Mouse (Mus musculus): Measurements from ENCODE around the gene Tigd3. TPM values are rescaled to one million over a fixed set of nuclear protein-coding genes. Genes with fewer than 3 reads are reported as not detected.

The Tigd3 gene
- total and polyA plus RNA-seq, 3 experiments = 2.1 to 2.2 TPM; not detected in 1

DNA sequence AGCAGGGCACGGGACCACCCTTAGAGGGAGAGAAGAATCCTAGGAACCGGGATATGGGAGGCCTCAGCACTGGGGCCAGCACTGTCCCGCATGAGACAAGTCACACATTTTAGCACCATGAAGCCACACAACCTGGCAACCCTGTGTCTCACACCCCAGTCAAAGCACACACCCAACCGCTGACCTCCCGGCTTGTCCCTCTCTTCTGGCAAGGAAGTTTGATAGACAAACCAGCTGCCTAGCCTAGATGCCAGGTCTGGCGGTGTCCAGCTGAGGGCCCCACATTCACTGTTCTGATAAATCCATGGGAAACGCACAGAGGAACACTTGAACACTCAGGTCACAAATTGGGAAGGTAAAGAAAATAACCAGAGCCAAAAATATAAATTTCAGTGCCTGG, 48.6 kb upstream of the Tigd3 start:
- Histone ChIP-seq H3K79me2 (ENCODE audit: control insufficient read depth, insufficient read depth, low read length, poor library complexity) (no peaks in the 10 kb centered on the region), H3K9me3 (replicated peaks; ENCODE audit: insufficient read depth, low read length) (no peaks in the 10 kb centered on the region), H3K4me3 (ENCODE audit: control insufficient read depth in 1 of 2, insufficient read depth in 1 of 2, low read depth in 2 of 2, low read length in 2 of 2) (no peak overlapping the region), H3K27me3 (ENCODE audit: control insufficient read depth in 1 of 2, insufficient read depth in 2 of 2, low read length in 2 of 2) (no peaks in the 10 kb centered on the region), H3K27ac (ENCODE audit: control insufficient read depth, low read depth, low read length) (no peak overlapping the region), H3K4me1 (ENCODE audit: control insufficient read depth in 1 of 2, insufficient read depth in 2 of 2, low read length in 2 of 2) (no peaks in the 10 kb centered on the region), H3K36me3 (ENCODE audit: control insufficient read depth in 1 of 2, insufficient read depth in 2 of 2, low read length in 2 of 2) (no peaks in the 10 kb centered on the region; a peak in 1 of 4 replicates), H3K9ac (ENCODE audit: control insufficient read depth, low read depth, low read length, poor library complexity, severe bottlenecking) (no peak overlapping the region)
- no peak for DNase-seq (ENCODE audit: low read depth, low spot score)
- no peak for TF ChIP-seq POLR2A (IDR thresholded peaks at IDR 0.05; ENCODE audit: control insufficient read depth in 1 of 2, insufficient read depth in 1 of 2, low read depth in 1 of 2, low read length in 2 of 2, poor library complexity in 1 of 2)
- no peak for TF ChIP-seq UBTF (IDR thresholded peaks at IDR 0.05; ENCODE audit: borderline replicate concordance, insufficient read depth, low read depth, low read length)
- TF ChIP-seq MAFK (IDR thresholded peaks at IDR 0.05; ENCODE audit: borderline replicate concordance, low read depth, low read length) = no peak
- no peak for TF ChIP-seq NELFE (IDR thresholded peaks at IDR 0.05; ENCODE audit: low read depth, low read length)
- no peak for TF ChIP-seq MXI1 (IDR thresholded peaks at IDR 0.05; ENCODE audit: low read depth, low read length)
- no peak for TF ChIP-seq CHD1 (IDR thresholded peaks at IDR 0.05; ENCODE audit: low read depth, low read length)
- no peak for TF ChIP-seq POLR2AphosphoS5 (IDR thresholded peaks at IDR 0.05; ENCODE audit: borderline replicate concordance, low read depth, low read length)
- no peak for TF ChIP-seq SMC3 (IDR thresholded peaks at IDR 0.05; ENCODE audit: low read depth, low read length)
- no peak for TF ChIP-seq SIN3A (IDR thresholded peaks at IDR 0.05; ENCODE audit: low read length)
- no peak for TF ChIP-seq E2F4 (IDR thresholded peaks at IDR 0.05; ENCODE audit: borderline replicate concordance, low read depth, low read length)
- no peak for TF ChIP-seq ZC3H11A (IDR thresholded peaks at IDR 0.05; ENCODE audit: low read depth, low read length)
- no peak for TF ChIP-seq JUND (IDR thresholded peaks at IDR 0.05; ENCODE audit: low read depth, low read length)
- TF ChIP-seq ZNF384 (IDR thresholded peaks at IDR 0.05; ENCODE audit: low read depth, low read length) = no peak
- TF ChIP-seq TCF12 (IDR thresholded peaks at IDR 0.05; ENCODE audit: low read depth, low read length) = no peak

DNA sequence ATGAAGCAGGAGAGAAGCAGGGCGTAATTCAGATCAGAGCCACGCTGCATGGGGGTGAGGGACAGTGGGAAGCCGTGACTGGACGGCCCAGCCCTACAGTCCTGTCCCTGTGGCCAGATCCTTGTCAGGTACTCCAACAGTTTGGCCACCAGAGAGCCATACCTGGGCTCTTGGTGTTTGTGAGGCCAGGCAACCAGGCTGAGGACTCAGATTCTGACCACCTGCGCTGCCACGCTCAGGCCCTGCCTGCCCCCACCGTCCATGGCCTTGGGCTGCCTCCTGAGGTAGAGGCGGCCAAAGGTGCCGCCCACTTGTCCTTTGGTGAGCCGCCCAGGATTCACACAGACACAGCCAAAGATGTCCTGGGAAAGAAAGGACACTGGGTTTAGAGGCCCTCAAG, 46.7 kb upstream of the Tigd3 start:
- H3K4me3 ChIP-seq (ENCODE audit: control insufficient read depth in 1 of 2, insufficient read depth in 1 of 2, low read depth in 2 of 2, low read length in 2 of 2) = no peak overlapping the region
- H3K79me2 ChIP-seq (ENCODE audit: control insufficient read depth, insufficient read depth, low read length, poor library complexity) = no peaks in the 10 kb centered on the region
- H3K27me3 ChIP-seq (ENCODE audit: control insufficient read depth in 1 of 2, insufficient read depth in 2 of 2, low read length in 2 of 2) = no peaks in the 10 kb centered on the region
- no peak overlapping the region for H3K27ac ChIP-seq (ENCODE audit: control insufficient read depth, low read depth, low read length)
- H3K4me1 ChIP-seq (ENCODE audit: control insufficient read depth in 1 of 2, insufficient read depth in 2 of 2, low read length in 2 of 2) = no peaks in the 10 kb centered on the region
- no peak for DNase-seq (ENCODE audit: low read depth, low spot score)
- no peaks in the 10 kb centered on the region for H3K9me3 ChIP-seq (replicated peaks; ENCODE audit: insufficient read depth, low read length)
- no peaks in the 10 kb centered on the region; a peak in 1 of 4 replicates for H3K36me3 ChIP-seq (ENCODE audit: control insufficient read depth in 1 of 2, insufficient read depth in 2 of 2, low read length in 2 of 2)
- TF ChIP-seq CHD1 (IDR thresholded peaks at IDR 0.05; ENCODE audit: low read depth, low read length) (no peak), ZC3H11A (IDR thresholded peaks at IDR 0.05; ENCODE audit: low read depth, low read length) (no peak), TAL1 (IDR thresholded peaks at IDR 0.05; ENCODE audit: low read length) (no peak), MAZ (IDR thresholded peaks at IDR 0.05; ENCODE audit: low read depth, low read length) (no peak), SMC3 (IDR thresholded peaks at IDR 0.05; ENCODE audit: low read depth, low read length) (no peak), ETS1 (IDR thresholded peaks at IDR 0.05; ENCODE audit: low read depth, low read length) (no peak), GATA1 (IDR thresholded peaks at IDR 0.05; ENCODE audit: low read depth, low read length) (no peak), ELF1 (IDR thresholded peaks at IDR 0.05; ENCODE audit: low read depth, low read length) (no peak), MYC (IDR thresholded peaks at IDR 0.05; ENCODE audit: low read depth, low read length) (no peak), POLR2AphosphoS2 (IDR thresholded peaks at IDR 0.05; ENCODE audit: low read length) (no peak), MAX (IDR thresholded peaks at IDR 0.05; ENCODE audit: low read length) (no peak), BHLHE40 (IDR thresholded peaks at IDR 0.05; ENCODE audit: borderline replicate concordance, low read depth, low read length) (no peak), SIN3A (IDR thresholded peaks at IDR 0.05; ENCODE audit: low read length) (no peak), CTCF (IDR thresholded peaks at IDR 0.05 in 2 of 3, conservative IDR thresholded peaks at IDR 0.05 in 1 of 3; ENCODE audit: control insufficient read depth in 1 of 3, insufficient read depth in 1 of 3, low read depth in 2 of 3, low read length in 3 of 3, poor library complexity in 1 of 3, severe bottlenecking in 1 of 3) (no peak), JUND (IDR thresholded peaks at IDR 0.05; ENCODE audit: low read depth, low read length) (no peak), EP300 (IDR thresholded peaks at IDR 0.05; ENCODE audit: low read depth in 1 of 2, low read length in 2 of 2) (no peak), RAD21 (IDR thresholded peaks at IDR 0.05; ENCODE audit: low read depth, low read length) (no peak)
- H3K9ac ChIP-seq (ENCODE audit: control insufficient read depth, low read depth, low read length, poor library complexity, severe bottlenecking) = no peak overlapping the region

Measured in MEL (cell line).